Mouse (Mus musculus) testis, postnatal 10 days (tissue): ENCODE data around the gene Fbxo6.

Experiments used
- DNase-seq: peaks from one replicate; pipeline ENCODE4 v3.0.0; 2021; ENCODE audit warnings: low spot score

Fbxo6 gene

GRCm38 (mm10) chr4:148160436-148161390, 8.8 kb upstream of the Fbxo6 start, which contains the start of the genes Fbxo44 and Fbxo2:
Gene Fbxo44 (minus strand): TSS chr4:148160482.
Gene Fbxo2 (plus strand): TSS chr4:148160621.
- DNase-seq = no peak

GRCm38 (mm10) chr4:148159544-148160435, 7.8 kb upstream of the Fbxo6 start:
- DNase-seq = peak; percentile 95

- no peak for DNase-seq
These were observed 6.8 kb upstream of the Fbxo6 start for GRCm38 (mm10) chr4:148158436-148159348.

- no peak for DNase-seq
These were observed 3.0 kb upstream of the Fbxo6 start for GRCm38 (mm10) chr4:148154982-148155381.

- DNase-seq = no peak
These were observed 2.1 kb upstream of the Fbxo6 start for GRCm38 (mm10) chr4:148154006-148154405.

- no peak for DNase-seq
These were observed 607 bp upstream of the Fbxo6 start for GRCm38 (mm10) chr4:148152547-148152946.

GRCm38 (mm10) chr4:148150953-148151266, 1.0 kb downstream of the Fbxo6 start:
- DNase-seq = no peak

GRCm38 (mm10) chr4:148150242-148150641, 1.7 kb downstream of the Fbxo6 start:
- no peak for DNase-seq

- DNase-seq = no peak
These were observed 2.4 kb downstream of the Fbxo6 start for GRCm38 (mm10) chr4:148149540-148149939.

GRCm38 (mm10) chr4:148147714-148148113, 4.2 kb downstream of the Fbxo6 start:
- DNase-seq = no peak

GRCm38 (mm10) chr4:148143721-148144120, 8.2 kb downstream of the Fbxo6 start:
- DNase-seq = no peak

GRCm38 (mm10) chr4:148140098-148141011, 11.6 kb downstream of the Fbxo6 start:
- peak; percentile 96 for DNase-seq

GRCm38 (mm10) chr4:148139767-148140097, 12.2 kb downstream of the Fbxo6 start:
- DNase-seq = no peak

GRCm38 (mm10) chr4:148137503-148137902, 14.4 kb downstream of the Fbxo6 start:
- DNase-seq = no peak

GRCm38 (mm10) chr4:148134988-148135387, 17.0 kb downstream of the Fbxo6 start:
- DNase-seq = no peak

- DNase-seq = no peak
These were observed 20.4 kb downstream of the Fbxo6 start for GRCm38 (mm10) chr4:148131497-148132081.

- peak; percentile 67 for DNase-seq
These were observed 21.2 kb downstream of the Fbxo6 start, which contains the start of gene Draxin for GRCm38 (mm10) chr4:148130561-148131413. Gene Draxin (minus strand): TSS chr4:148130698.

- no peak for DNase-seq
These were observed 21.8 kb downstream of the Fbxo6 start, which contains the start of gene Mad2l2 for GRCm38 (mm10) chr4:148130133-148130532. Gene Mad2l2 (plus strand): TSS chr4:148130384.

- DNase-seq = no peak
These were observed 23.3 kb downstream of the Fbxo6 start for GRCm38 (mm10) chr4:148128672-148129071.
